In genomic region chr17:25127079-25127478, GRCm38 (mm10) we compare ENCODE assay signal across 10 mouse cellular contexts. TPM values are rescaled to one million over a fixed set of nuclear protein-coding genes. Genes with fewer than 3 reads are reported as not detected.
DNase-seq lines count a peak whose midpoint lies in the region; ATAC-seq and TF ChIP-seq lines count a peak whose summit lies in the region.
"Had no signal": no experiment of that assay in that cellular context is flagged by ENCODE, and none has a peak within 500 bp of the region (broad histone marks: within the 10 kb centered on the region; RNA-seq: fewer than 3 reads in every experiment).

No protein-coding gene starts in this region.

- H3K9ac ChIP-seq in hindbrain, embryonic 14.5 days, result no peak overlapping the region
- H3K9ac ChIP-seq in hindbrain, embryonic 12.5 days, result no peak overlapping the region
- H3K9ac ChIP-seq in heart, embryonic 13.5 days, result no peak overlapping the region
- H3K9ac ChIP-seq in kidney, embryonic 14.5 days (ENCODE audit: low read depth, low read length), result no peak overlapping the region

- H3K27ac ChIP-seq in hindbrain, embryonic 14.5 days, result no peak overlapping the region
- H3K27ac ChIP-seq in hindbrain, embryonic 12.5 days, result no peak overlapping the region
- H3K27ac ChIP-seq in heart, embryonic 13.5 days (replicated peaks), result peak overlapping the region; percentile 10; the same call in 1 of the 2 replicates
- no peak overlapping the region for H3K27ac ChIP-seq in kidney, embryonic 14.5 days (ENCODE audit: low read depth, low read length)
- H3K27ac ChIP-seq: left cerebral cortex, adult 2 months had no signal

- H3K4me3 ChIP-seq in hindbrain, embryonic 14.5 days (replicated peaks; ENCODE audit: low read length), result no peak overlapping the region
- H3K4me3 ChIP-seq in hindbrain, embryonic 12.5 days, result no peak overlapping the region
- no peak overlapping the region for H3K4me3 ChIP-seq in heart, embryonic 13.5 days
- no peak overlapping the region for H3K4me3 ChIP-seq in myocyte
- no peak overlapping the region for H3K4me3 ChIP-seq in kidney, embryonic 14.5 days (ENCODE audit: low read length)
- H3K4me3 ChIP-seq: left cerebral cortex, adult 2 months had no signal

- WGBS in hindbrain, embryonic 14.5 days, result 49% methylated on average over 8 of the region's 8 CpGs
- 56% methylated on average over 8 of the region's 8 CpGs for WGBS in hindbrain, embryonic 12.5 days
- 11% methylated on average over 8 of the region's 8 CpGs for WGBS in heart, embryonic 13.5 days
- whole genome bisulfite sequencing in kidney, embryonic 14.5 days, result 60% methylated on average over 8 of the region's 8 CpGs

- no peak overlapping the region for H3K4me2 ChIP-seq in hindbrain, embryonic 14.5 days (replicated peaks)
- H3K4me2 ChIP-seq in hindbrain, embryonic 12.5 days (replicated peaks), result no peak overlapping the region
- peak overlapping the region; percentile 18 for H3K4me2 ChIP-seq in heart, embryonic 13.5 days
- peak overlapping the region; percentile 44 for H3K4me2 ChIP-seq in myocyte (ENCODE audit: low read depth)
- no peak overlapping the region for H3K4me2 ChIP-seq in kidney, embryonic 14.5 days (replicated peaks; ENCODE audit: low read depth, low read length)

- no peaks in the 10 kb centered on the region for H3K4me1 ChIP-seq in hindbrain, embryonic 14.5 days (replicated peaks; ENCODE audit: control insufficient read depth, insufficient read depth, low read length)
- no peaks in the 10 kb centered on the region for H3K4me1 ChIP-seq in hindbrain, embryonic 12.5 days
- H3K4me1 ChIP-seq in heart, embryonic 13.5 days, result peaks cover 15% of the 10 kb centered on the region
- H3K4me1 ChIP-seq in kidney, embryonic 14.5 days (ENCODE audit: control insufficient read depth, insufficient read depth, low read length), result no peaks in the 10 kb centered on the region

- H3K9me3 ChIP-seq in hindbrain, embryonic 14.5 days (ENCODE audit: control insufficient read depth, low read length), result no peaks in the 10 kb centered on the region
- no peaks in the 10 kb centered on the region for H3K9me3 ChIP-seq in hindbrain, embryonic 12.5 days (replicated peaks)
- H3K9me3 ChIP-seq in heart, embryonic 13.5 days, result no peaks in the 10 kb centered on the region
- no peaks in the 10 kb centered on the region for H3K9me3 ChIP-seq in kidney, embryonic 14.5 days (ENCODE audit: control insufficient read depth, low read length)

- no peak for ATAC-seq in hindbrain, embryonic 14.5 days (ENCODE audit: low FRiP score)
- no peak for ATAC-seq in hindbrain, embryonic 12.5 days (ENCODE audit: low FRiP score)
- peak; percentile 70; the same call in 1 of the 2 replicates for ATAC-seq in heart, embryonic 13.5 days (ENCODE audit: extremely low read depth, insufficient number of reproducible peaks, low FRiP score, low TSS enrichment)
- ATAC-seq in kidney, embryonic 14.5 days (ENCODE audit: low FRiP score, low TSS enrichment), result no peak
- ATAC-seq: Patski had no signal

- H3K36me3 ChIP-seq in hindbrain, embryonic 14.5 days (replicated peaks; ENCODE audit: control insufficient read depth, insufficient read depth), result no peaks in the 10 kb centered on the region
- H3K36me3 ChIP-seq in hindbrain, embryonic 12.5 days, result no peaks in the 10 kb centered on the region
- H3K36me3 ChIP-seq in heart, embryonic 13.5 days, result no peaks in the 10 kb centered on the region
- H3K36me3 ChIP-seq in myocyte (ENCODE audit: control insufficient read depth, insufficient read depth), result no peaks in the 10 kb centered on the region
- H3K36me3 ChIP-seq in kidney, embryonic 14.5 days (ENCODE audit: control insufficient read depth, insufficient read depth, low read length), result no peaks in the 10 kb centered on the region

- DNase-seq in hindbrain, embryonic 14.5 days (ENCODE audit: low spot score), result peak; percentile 28
- peak; percentile 54 for DNase-seq in R1 (ENCODE audit: low read depth, low spot score)
- no peak for DNase-seq in kidney, adult 8-10 months
- no peak for DNase-seq in urinary bladder, postnatal 4 days (ENCODE audit: low spot score in 2 of 2)

- H3K79me2 ChIP-seq in myocyte (ENCODE audit: control insufficient read depth, insufficient read depth), result no peaks in the 10 kb centered on the region

- no peaks in the 10 kb centered on the region for H3K27me3 ChIP-seq in hindbrain, embryonic 14.5 days (ENCODE audit: control insufficient read depth, insufficient read depth, low read length)
- H3K27me3 ChIP-seq in hindbrain, embryonic 12.5 days, result 0 out of 2 replicates have a peak, but pooled peaks cover 4% of the 10 kb centered on the region
- H3K27me3 ChIP-seq in heart, embryonic 13.5 days (replicated peaks), result peaks cover 18% of the 10 kb centered on the region
- peaks cover 6% of the 10 kb centered on the region for H3K27me3 ChIP-seq in myocyte (ENCODE audit: control insufficient read depth, insufficient read depth, insufficient read length)
- H3K27me3 ChIP-seq in kidney, embryonic 14.5 days (ENCODE audit: control insufficient read depth, insufficient read depth, low read length), result no peaks in the 10 kb centered on the region
- H3K27me3 ChIP-seq: Patski had no signal

- no peak overlapping the region for H3ac ChIP-seq in myocyte (ENCODE audit: control insufficient read depth, insufficient read length)

- no peak for TF ChIP-seq POLR2A in myocyte (IDR thresholded peaks at IDR 0.05; ENCODE audit: insufficient read length, low read depth)

TF ChIP-seq in myocyte, 11 proteins besides CTCF, POLR2A, EP300 and RAD21:
- TF ChIP-seq MYOG (IDR thresholded peaks at IDR 0.05; ENCODE audit: control insufficient read depth in 1 of 3, insufficient read depth in 1 of 3, insufficient read length in 2 of 3, low read depth in 2 of 3), result peak; percentile 27 to 60 (median 42)
- no peak for TF ChIP-seq POLR2AphosphoS2 (IDR thresholded peaks at IDR 0.05; ENCODE audit: insufficient read length, low read depth)
- no peak for TF ChIP-seq MAX (IDR thresholded peaks at IDR 0.05; ENCODE audit: low read depth)
- no peak for TF ChIP-seq TCF12 (IDR thresholded peaks at IDR 0.05; ENCODE audit: insufficient read depth, poor library complexity, severe bottlenecking)
- no peak for TF ChIP-seq CEBPB (IDR thresholded peaks at IDR 0.05; ENCODE audit: insufficient read depth, poor library complexity, severe bottlenecking)
- TF ChIP-seq USF1 (IDR thresholded peaks at IDR 0.05; ENCODE audit: low read depth), result no peak
- no peak for TF ChIP-seq E2F4 (IDR thresholded peaks at IDR 0.05; ENCODE audit: insufficient read depth)
- peak; percentile 16 to 60 (median 57) for TF ChIP-seq MYOD1 (IDR thresholded peaks at IDR 0.05; ENCODE audit: control insufficient read depth in 1 of 3, insufficient read length in 2 of 3, low read depth in 2 of 3)
- TF ChIP-seq SRF (IDR thresholded peaks at IDR 0.05; ENCODE audit: control insufficient read depth, insufficient read length, low read depth), result no peak
- no peak for TF ChIP-seq TCF3 (IDR thresholded peaks at IDR 0.05; ENCODE audit: insufficient read length, low read depth)
- TF ChIP-seq REST (IDR thresholded peaks at IDR 0.05; ENCODE audit: insufficient read depth, insufficient read length), result no peak
TF ChIP-seq in myocyte: peak in this region for 2.

RNA-seq across cellular contexts. Expression of gene Clcn7, which starts 6.1 kb away (rescaled TPM):
- 28.1 and 29.4 TPM in 2 replicates for polyA plus RNA-seq in hindbrain, embryonic 14.5 days (2014; fragmentation: Nextera tagmentation; extraction: Ambion mirVana)
- 24.4 and 26.9 TPM in 2 replicates for polyA plus RNA-seq in hindbrain, embryonic 12.5 days (2016; fragmentation: Nextera tagmentation; extraction: Ambion mirVana)
- polyA plus RNA-seq in heart, embryonic 13.5 days (2015; fragmentation: Nextera tagmentation; extraction: Ambion mirVana), result 15.7 and 17.9 TPM in 2 replicates
- 22.9 TPM for polyA plus RNA-seq in myocyte (2012; fragmentation: generic; extraction: Trizol)
- polyA plus RNA-seq in kidney, embryonic 14.5 days (2014; fragmentation: Nextera tagmentation; extraction: Ambion mirVana), result 10.3 and 21.4 TPM in 2 replicates

RNA-seq across cellular contexts. Expression of gene Ptx4, which starts 6.5 kb away (rescaled TPM):
- polyA plus RNA-seq in hindbrain, embryonic 14.5 days (2014; fragmentation: Nextera tagmentation; extraction: Ambion mirVana), result not detected in 2 replicates
- polyA plus RNA-seq in hindbrain, embryonic 12.5 days (2016; fragmentation: Nextera tagmentation; extraction: Ambion mirVana), result not detected in 2 replicates
- 0.11 and 0.15 TPM in 2 replicates for polyA plus RNA-seq in heart, embryonic 13.5 days (2015; fragmentation: Nextera tagmentation; extraction: Ambion mirVana)
- polyA plus RNA-seq in myocyte (2012; fragmentation: generic; extraction: Trizol), result not detected
- polyA plus RNA-seq in kidney, embryonic 14.5 days (2014; fragmentation: Nextera tagmentation; extraction: Ambion mirVana), result not detected in 2 replicates

RNA-seq across cellular contexts. Expression of gene Telo2, which starts 11.3 kb away (rescaled TPM):
- 39.8 and 41.7 TPM in 2 replicates for polyA plus RNA-seq in hindbrain, embryonic 14.5 days (2014; fragmentation: Nextera tagmentation; extraction: Ambion mirVana)
- polyA plus RNA-seq in hindbrain, embryonic 12.5 days (2016; fragmentation: Nextera tagmentation; extraction: Ambion mirVana), result 42.5 and 43.2 TPM in 2 replicates
- polyA plus RNA-seq in heart, embryonic 13.5 days (2015; fragmentation: Nextera tagmentation; extraction: Ambion mirVana), result 25.1 and 29.0 TPM in 2 replicates
- polyA plus RNA-seq in myocyte (2012; fragmentation: generic; extraction: Trizol), result 14.4 TPM
- 34.9 and 44.8 TPM in 2 replicates for polyA plus RNA-seq in kidney, embryonic 14.5 days (2014; fragmentation: Nextera tagmentation; extraction: Ambion mirVana)

RNA-seq across cellular contexts. Expression of gene Ccdc154, which starts 35.2 kb away (rescaled TPM):
- polyA plus RNA-seq in hindbrain, embryonic 14.5 days (2014; fragmentation: Nextera tagmentation; extraction: Ambion mirVana), result not detected in 2 replicates
- polyA plus RNA-seq in hindbrain, embryonic 12.5 days (2016; fragmentation: Nextera tagmentation; extraction: Ambion mirVana), result not detected in 2 replicates
- not detected in 2 replicates for polyA plus RNA-seq in heart, embryonic 13.5 days (2015; fragmentation: Nextera tagmentation; extraction: Ambion mirVana)
- not detected for polyA plus RNA-seq in myocyte (2012; fragmentation: generic; extraction: Trizol)
- polyA plus RNA-seq in kidney, embryonic 14.5 days (2014; fragmentation: Nextera tagmentation; extraction: Ambion mirVana), result not detected in 2 replicates

RNA-seq across cellular contexts. Expression of gene Tmem204, which starts 43.7 kb away (rescaled TPM):
- polyA plus RNA-seq in hindbrain, embryonic 14.5 days (2014; fragmentation: Nextera tagmentation; extraction: Ambion mirVana), result 11.3 and 12.4 TPM in 2 replicates
- 8.5 and 9.5 TPM in 2 replicates for polyA plus RNA-seq in hindbrain, embryonic 12.5 days (2016; fragmentation: Nextera tagmentation; extraction: Ambion mirVana)
- 18.0 and 19.4 TPM in 2 replicates for polyA plus RNA-seq in heart, embryonic 13.5 days (2015; fragmentation: Nextera tagmentation; extraction: Ambion mirVana)
- polyA plus RNA-seq in myocyte (2012; fragmentation: generic; extraction: Trizol), result 0.43 TPM
- polyA plus RNA-seq in kidney, embryonic 14.5 days (2014; fragmentation: Nextera tagmentation; extraction: Ambion mirVana), result 15.9 and 18.4 TPM in 2 replicates

Comparison
In these comparisons a context has a peak if more than half of its experiments do, and no peak if none do; other contexts are left out.
1. DNase-seq: peak in hindbrain, embryonic 14.5 days (single experiment) and R1 (single experiment); none in kidney, adult 8-10 months (0 of 2) and urinary bladder, postnatal 4 days (0 of 2).
2. H3K4me2 ChIP-seq: peak in heart, embryonic 13.5 days (single experiment) and myocyte (single experiment); none in hindbrain, embryonic 14.5 days (single experiment), hindbrain, embryonic 12.5 days (single experiment) and kidney, embryonic 14.5 days (single experiment).